Mouse (Mus musculus): ENCODE results near the gene Lin52.
"Not testable (repeated sequence)": the region's sequence is repeated elsewhere in the genome, so short reads cannot be mapped to it uniquely, and the experiment has no call there.

The Lin52 gene

GRCm38 (mm10) chr12:84539537-84539936 is 88.3 kb downstream of the Lin52 start:
- not testable (repeated sequence) for DNase-seq (ENCODE audit: low spot score)

- DNase-seq (ENCODE audit: low spot score) = no peak
Measured at GRCm38 (mm10) chr12:84541391-84541958, 90.3 kb downstream of the Lin52 start.

GRCm38 (mm10) chr12:84546028-84546427 is 94.8 kb downstream of the Lin52 start:
- DNase-seq (ENCODE audit: low spot score) = peak; percentile 5

DNA sequence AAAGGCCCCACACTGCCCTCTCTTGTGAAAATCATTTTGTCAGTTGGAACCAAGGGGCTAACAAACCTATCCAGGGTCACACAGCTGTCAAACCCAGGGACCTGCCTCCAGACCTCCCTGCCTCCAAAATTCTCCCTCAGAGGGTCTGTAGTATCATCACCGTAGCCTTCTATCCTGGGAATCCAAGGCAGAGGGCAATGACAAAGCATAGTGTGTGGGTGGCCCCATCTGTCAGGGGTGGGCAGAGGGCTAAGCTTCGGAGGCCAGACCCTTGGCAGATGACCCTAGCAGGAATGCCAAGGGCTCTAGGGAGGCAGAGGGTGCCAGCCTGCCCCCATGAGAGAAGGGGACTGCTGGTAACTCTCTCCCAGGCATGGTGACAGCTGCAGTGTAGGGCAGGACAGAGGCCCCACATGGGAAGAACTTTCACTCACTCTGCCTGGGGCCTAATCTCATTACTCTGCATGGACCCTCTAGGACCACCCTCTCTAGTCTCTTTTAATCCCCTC is 95.4 kb downstream of the Lin52 start:
- DNase-seq (ENCODE audit: low spot score) = no peak

DNA sequence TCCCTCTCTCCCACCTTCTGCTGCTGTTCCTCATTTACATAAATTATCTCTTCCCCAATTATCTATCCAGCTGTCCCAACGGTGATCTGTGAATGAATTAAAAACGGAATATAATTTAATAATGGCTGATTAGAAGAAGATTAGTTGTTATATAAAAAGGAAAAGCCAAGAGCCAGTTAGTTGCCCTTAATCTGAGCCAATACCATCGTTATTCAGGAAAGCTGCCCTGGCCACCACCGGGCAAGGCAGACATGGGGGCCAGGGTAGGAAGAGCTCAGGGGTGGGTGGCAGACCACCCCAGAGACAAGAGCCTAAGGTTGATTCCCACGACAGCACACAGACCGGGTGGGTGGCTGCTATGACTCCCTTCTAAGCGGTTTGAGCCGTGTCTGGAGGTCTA is 97.0 kb downstream of the Lin52 start:
- DNase-seq (ENCODE audit: low spot score) = no peak

GRCm38 (mm10) chr12:84555218-84555617 is 104.0 kb downstream of the Lin52 start:
- DNase-seq (ENCODE audit: low spot score) = no peak

- DNase-seq (ENCODE audit: low spot score) = no peak
Measured at GRCm38 (mm10) chr12:84562558-84562957, 111.3 kb downstream of the Lin52 start.

- DNase-seq (ENCODE audit: low spot score) = no peak
Measured at GRCm38 (mm10) chr12:84567576-84567975, 116.4 kb downstream of the Lin52 start.

DNA sequence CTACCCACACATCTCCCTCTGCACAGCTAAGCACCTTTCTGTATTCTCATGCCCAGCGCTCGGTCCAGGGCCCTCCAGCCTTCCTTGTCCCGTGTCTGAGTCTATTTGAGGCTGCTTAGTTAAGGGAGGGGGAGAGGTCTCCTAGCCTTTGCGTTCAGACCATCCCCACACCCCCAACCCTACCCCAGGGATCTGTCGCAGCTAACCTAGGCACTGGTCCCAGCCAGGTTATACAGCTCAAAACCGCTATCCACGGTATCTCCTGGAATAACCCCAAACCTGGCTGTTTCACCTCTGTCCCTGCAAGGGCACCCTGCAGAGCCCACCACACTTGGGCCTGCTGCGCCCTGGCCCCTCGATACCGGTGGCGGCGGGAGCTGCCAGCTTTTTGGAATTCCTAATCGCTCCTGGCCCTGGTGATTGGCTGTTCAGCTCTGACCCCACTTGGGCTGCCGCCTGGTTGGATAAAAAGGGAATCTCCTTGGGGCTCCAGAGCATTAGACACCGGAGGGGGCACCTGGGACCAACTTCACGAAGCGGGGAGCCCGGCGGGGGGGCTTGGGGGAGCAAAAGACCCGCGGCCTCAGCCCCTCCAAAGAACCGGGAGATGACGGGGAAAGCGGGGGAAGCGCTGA is 118.2 kb downstream of the Lin52 start, which contains the start of gene Vsx2:
TSS of gene Vsx2 (plus strand) at position 427 of the 635 bp plus-strand sequence.
- no peak for DNase-seq (ENCODE audit: low spot score)

DNA sequence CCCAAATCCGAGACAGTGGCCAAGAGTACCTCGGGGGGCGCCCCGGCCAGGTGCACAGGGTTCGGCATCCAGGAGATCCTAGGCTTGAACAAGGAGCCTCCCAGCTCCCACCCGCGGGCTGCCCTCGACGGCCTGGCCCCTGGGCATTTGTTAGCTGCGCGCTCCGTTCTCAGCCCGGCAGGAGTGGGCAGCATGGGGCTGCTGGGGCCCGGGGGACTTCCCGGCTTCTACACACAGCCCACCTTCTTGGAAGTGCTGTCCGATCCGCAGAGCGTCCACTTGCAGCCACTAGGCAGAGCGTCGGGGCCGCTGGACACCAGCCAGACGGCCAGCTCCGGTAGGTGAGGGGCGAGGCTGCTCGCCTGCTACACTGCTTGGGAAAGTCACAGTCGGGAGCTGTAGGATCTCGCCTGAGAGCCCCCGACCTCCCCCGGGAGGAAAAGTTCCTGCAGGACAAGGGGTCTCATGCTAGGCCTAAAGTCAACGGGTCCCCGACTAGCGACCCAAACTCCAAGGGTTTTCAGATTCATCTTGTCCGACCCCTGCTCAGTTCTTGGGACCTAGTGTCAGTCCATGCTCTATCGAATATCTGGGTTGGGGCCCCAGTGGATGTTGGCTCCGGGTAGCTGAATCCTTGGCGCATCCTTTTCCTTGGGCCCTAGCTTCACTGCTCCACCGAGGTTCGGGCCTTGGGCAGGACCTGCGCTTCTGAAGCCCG is 118.9 kb downstream of the Lin52 start:
- no peak for DNase-seq (ENCODE audit: low spot score)

GRCm38 (mm10) chr12:84570694-84571415 is 119.6 kb downstream of the Lin52 start:
- no peak for DNase-seq (ENCODE audit: low spot score)

GRCm38 (mm10) chr12:84571466-84572340 is 120.5 kb downstream of the Lin52 start:
- DNase-seq (ENCODE audit: low spot score) = no peak

- DNase-seq (ENCODE audit: low spot score) = no peak
Measured at GRCm38 (mm10) chr12:84572341-84572720, 121.1 kb downstream of the Lin52 start.

DNA sequence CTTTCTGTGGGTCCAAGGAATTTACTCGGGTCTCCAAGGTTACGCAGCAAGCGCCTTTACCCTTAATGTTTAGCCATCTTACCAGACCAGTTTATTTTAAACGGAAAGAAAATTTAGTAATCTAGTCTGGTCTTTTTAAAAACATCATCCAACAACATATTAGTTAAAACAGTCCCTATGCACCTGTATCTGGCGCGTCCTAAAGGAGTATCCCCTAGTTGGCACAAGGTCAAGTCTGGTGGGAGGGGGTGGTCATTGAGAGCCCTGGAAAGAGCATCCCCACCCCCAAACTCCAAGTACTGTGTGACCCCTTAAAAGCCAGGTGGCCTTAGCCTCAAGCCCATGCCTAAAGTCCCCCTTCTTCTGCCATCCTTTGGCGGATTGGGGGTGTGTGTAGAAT is 121.9 kb downstream of the Lin52 start:
- no peak for DNase-seq (ENCODE audit: low spot score)

DNA sequence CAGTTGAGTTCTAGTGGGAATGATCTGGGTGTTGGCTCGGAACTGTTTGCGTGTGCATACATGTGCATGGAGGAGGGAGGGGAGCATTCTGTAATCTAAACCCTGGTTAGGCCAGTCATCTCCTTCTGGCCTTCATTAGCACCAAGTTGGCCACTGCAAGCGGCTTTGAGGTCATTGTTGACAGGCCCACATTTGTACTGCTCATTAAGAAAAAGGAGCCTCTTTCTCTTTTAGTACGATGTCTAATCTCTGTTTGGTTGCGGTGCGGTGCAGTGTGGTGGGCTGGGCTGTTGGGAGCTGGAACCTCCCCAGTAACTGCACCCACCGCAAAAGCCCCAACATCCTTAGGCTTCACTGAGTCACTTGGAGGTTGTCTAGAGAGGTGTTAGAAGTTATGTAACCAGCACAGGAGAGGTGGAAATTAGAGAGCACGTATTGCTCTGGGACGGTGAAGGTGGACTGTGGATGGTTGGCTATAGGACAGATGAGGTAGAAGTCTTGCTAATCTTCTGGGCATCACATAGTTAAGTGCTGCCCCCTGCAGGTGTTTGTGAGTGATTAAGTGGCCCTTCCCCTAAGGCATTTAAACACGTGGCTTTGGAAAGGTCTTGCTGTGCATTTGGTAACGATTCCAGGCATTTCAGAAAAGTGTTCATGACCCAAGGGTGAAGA is 126.7 kb downstream of the Lin52 start:
- no peak for DNase-seq (ENCODE audit: low spot score)

GRCm38 (mm10) chr12:84578440-84578770 is 127.2 kb downstream of the Lin52 start:
- DNase-seq (ENCODE audit: low spot score) = no peak

DNA sequence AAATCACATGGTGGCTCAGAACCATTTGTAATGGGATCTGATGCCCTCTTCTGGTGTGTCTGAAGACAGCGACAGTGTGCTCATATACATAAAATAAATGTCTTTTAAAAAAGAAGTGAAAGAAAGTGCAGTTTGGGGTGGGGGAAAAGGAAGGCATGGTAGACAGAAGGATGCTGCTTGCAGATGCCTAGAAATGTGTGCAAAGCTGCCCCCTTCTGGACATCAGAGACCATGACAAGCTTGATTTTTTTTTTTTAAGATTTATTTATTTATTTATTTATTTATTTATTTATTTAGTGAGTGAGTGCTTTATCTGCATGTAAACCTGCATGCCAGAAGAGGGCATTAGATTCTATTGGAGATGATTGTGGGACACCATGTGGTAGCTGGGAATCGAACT is 130.1 kb downstream of the Lin52 start:
- no peak for DNase-seq (ENCODE audit: low spot score)

DNA sequence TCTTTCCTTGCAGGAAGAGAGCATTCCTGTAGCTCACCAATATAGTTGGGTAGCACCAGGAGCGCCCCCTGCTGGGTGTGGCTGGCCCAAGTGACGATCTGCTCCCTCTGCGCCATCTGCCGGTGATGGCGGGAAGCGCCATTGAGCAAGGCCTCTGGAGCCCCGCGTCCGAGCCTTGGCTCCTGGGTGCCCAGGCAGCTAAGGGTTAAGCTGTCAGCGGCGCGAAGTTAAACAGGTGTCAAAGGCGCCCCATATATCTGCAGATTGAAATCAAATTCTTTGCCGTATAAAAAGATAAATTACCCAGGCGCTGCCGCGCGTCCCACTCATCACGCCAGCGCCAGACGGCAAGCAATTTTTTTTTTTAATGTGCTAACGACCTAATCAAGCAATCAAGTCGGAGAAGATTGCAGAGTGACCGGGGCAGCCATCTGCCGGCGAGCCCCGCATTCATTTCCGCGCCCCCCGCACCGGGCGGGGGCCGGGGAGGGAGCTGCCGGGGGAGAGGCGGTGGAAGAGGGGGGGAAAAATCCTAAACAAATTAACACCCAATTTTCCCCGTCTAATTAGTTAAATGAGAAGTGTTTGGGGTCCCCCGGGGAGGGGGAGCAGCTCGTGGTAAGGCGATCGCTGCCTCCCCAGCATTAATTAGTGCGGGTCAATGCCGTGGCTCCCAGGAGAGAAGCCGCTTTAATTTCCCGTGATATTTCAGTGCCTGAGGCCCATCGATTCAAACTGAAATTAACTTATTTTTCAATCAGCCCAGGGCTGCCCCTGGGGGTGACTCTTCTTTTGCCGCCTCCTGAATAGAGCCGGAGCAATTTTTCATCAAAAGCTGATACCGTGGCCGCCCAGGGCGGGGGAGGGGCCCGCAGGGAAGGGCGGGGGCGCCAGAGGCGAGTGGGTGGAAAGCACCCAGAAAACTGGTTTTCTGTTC is 138.9 kb downstream of the Lin52 start:
- peak; percentile 61 for DNase-seq (ENCODE audit: low spot score)

All from ovary, adult 18-20 months (tissue).